Mouse (Mus musculus): Measurements from ENCODE around the gene Abce1. TPM values are rescaled to one million over a fixed set of nuclear protein-coding genes. Genes with fewer than 3 reads are reported as not detected.

Abce1 gene
- total RNA-seq, 2 experiments from 2014 or later = 43.0 to 48.6 TPM

GRCm38 (mm10) chr8:79650158-79650814 lies 61.3 kb downstream of the Abce1 start:
- DNase-seq = no peak
- intact Hi-C loops (cut with DNase I; ENCODE audit: low total_unique reads) = no loop called here

GRCm38 (mm10) chr8:79649569-79649968 lies 62.0 kb downstream of the Abce1 start:
- DNase-seq = no peak

GRCm38 (mm10) chr8:79641119-79641518 lies 70.4 kb downstream of the Abce1 start:
- intact Hi-C loops (cut with DNase I; ENCODE audit: low total_unique reads) = no loop called here
- DNase-seq = no peak

More at GRCm38 (mm10) chr8:79649569-79649968, 62.0 kb downstream of the Abce1 start:
- intact Hi-C loops (cut with DNase I; ENCODE audit: low total_unique reads) = no loop called here

GRCm38 (mm10) chr8:79639586-79640451 lies 71.7 kb downstream of the Abce1 start, which contains the start of gene Otud4:
Gene Otud4, plus strand, starts transcription at chr8:79639618.
- intact Hi-C loops (cut with DNase I; ENCODE audit: low total_unique reads) = no loop called here
- peak; percentile 49 for DNase-seq

GRCm38 (mm10) chr8:79638707-79639549 lies 72.6 kb downstream of the Abce1 start:
- intact Hi-C loops (cut with DNase I; ENCODE audit: low total_unique reads) = no loop called here
- DNase-seq = peak; percentile 98

GRCm38 (mm10) chr8:79638001-79638706 lies 73.4 kb downstream of the Abce1 start:
- intact Hi-C loops (cut with DNase I; ENCODE audit: low total_unique reads) = no loop called here
- no peak for DNase-seq

- intact Hi-C loops (cut with DNase I; ENCODE audit: low total_unique reads) = no loop called here
Observed at GRCm38 (mm10) chr8:79637237-79637636, 74.3 kb downstream of the Abce1 start.

GRCm38 (mm10) chr8:79636151-79636550 lies 75.4 kb downstream of the Abce1 start:
- intact Hi-C loops (cut with DNase I; ENCODE audit: low total_unique reads) = no loop called here
- no peak for DNase-seq

More at GRCm38 (mm10) chr8:79637237-79637636, 74.3 kb downstream of the Abce1 start:
- no peak for DNase-seq

- intact Hi-C loops (cut with DNase I; ENCODE audit: low total_unique reads) = no loop called here
- DNase-seq = no peak
Observed at GRCm38 (mm10) chr8:79635491-79635890, 76.0 kb downstream of the Abce1 start.

Other genes with a start within 250 kb of the Abce1 start
- 10 to 100 TPM; 46.7 to 49.3 TPM for gene Otud4, start 72.1 kb downstream of the Abce1 start, total RNA-seq (2021)
- gene Anapc10, start 80 bp upstream of the Abce1 start, total RNA-seq (2021) = 1 to 10 TPM; 3.7 to 4.4 TPM